Comparison of ENCODE assay signal across 8 mouse cellular contexts in genomic region chr10:67805131-67805530, GRCm38 (mm10).
DNase-seq lines count a peak whose midpoint lies in the region; TF ChIP-seq lines count a peak whose summit lies in the region.

No protein-coding gene starts in this region.

- no peak overlapping the region for H3K9ac ChIP-seq in CH12.LX (ENCODE audit: insufficient read depth, low read depth)

- no peak overlapping the region for H3K4me2 ChIP-seq in CH12.LX (ENCODE audit: insufficient read depth, low read depth, poor library complexity, severe bottlenecking)

- TF ChIP-seq POLR2A in CH12.LX (IDR thresholded peaks at IDR 0.05; ENCODE audit: low read depth, low read length): no peak

- peak; percentile 17 for DNase-seq in kidney, adult 9 months
- no peak for DNase-seq in kidney, adult 8-10 months
- DNase-seq in CH12.LX (ENCODE audit: extremely low read depth): peak; percentile 39
- peak; percentile 75 for DNase-seq in MN1 (ENCODE audit: low spot score)
- peak; percentile 7 for DNase-seq in induced T-regulatory cell, adult 2 months (ENCODE audit: low read depth)
- no peak for DNase-seq in ovary, postnatal 14 days (ENCODE audit: low spot score)
- no peak for DNase-seq in thymus, postnatal 36 days
- DNase-seq in thymus, postnatal 14 days: no peak

- no peaks in the 10 kb centered on the region for H3K27me3 ChIP-seq in CH12.LX (replicated peaks)

- H3K9me3 ChIP-seq in CH12.LX (replicated peaks; ENCODE audit: low read length): no peaks in the 10 kb centered on the region

- peak; percentile 20 to 60; a peak in 2 of 4 replicates for TF ChIP-seq CTCF in CH12.LX (conservative IDR thresholded peaks at IDR 0.05 in 1 of 2, IDR thresholded peaks at IDR 0.05 in 1 of 2; ENCODE audit: low read depth in 2 of 2, low read length in 2 of 2)

- no peaks in the 10 kb centered on the region for H3K79me2 ChIP-seq in CH12.LX (replicated peaks; ENCODE audit: control insufficient read depth, extremely low read depth, insufficient read depth, poor library complexity, severe bottlenecking)

- H3K36me3 ChIP-seq in CH12.LX (replicated peaks in 1 of 2; ENCODE audit: control insufficient read depth in 1 of 2, insufficient read depth in 1 of 2, low read length in 1 of 2): no peaks in the 10 kb centered on the region

- no peak overlapping the region for H3K27ac ChIP-seq in CH12.LX (ENCODE audit: insufficient read depth, low read depth)

- dilution Hi-C loops in CH12.LX (cut with MboI; ENCODE audit: extremely low pct_ligation_motif_present, extremely low pct_unique_long_range_greater_than_20kb, low sequenced_read_pairs): no loop called here

- H3K4me1 ChIP-seq in CH12.LX (ENCODE audit: control insufficient read depth in 1 of 2, insufficient read depth in 2 of 2): peaks cover 10 to 30% of the 10 kb centered on the region in 2 experiments

- no peak for TF ChIP-seq EP300 in CH12.LX (IDR thresholded peaks at IDR 0.05; ENCODE audit: low read length)

- H3K4me3 ChIP-seq in CH12.LX (replicated peaks in 1 of 3; ENCODE audit: low read depth in 2 of 3, low read length in 2 of 3, poor library complexity in 1 of 3): no peak overlapping the region

- peak; percentile 25 for TF ChIP-seq RAD21 in CH12.LX (IDR thresholded peaks at IDR 0.05; ENCODE audit: low read depth, low read length)

- in situ Hi-C loops in CH12.LX (cut with MboI; ENCODE audit: low pct_ligation_motif_present, low pct_unique_long_range_greater_than_20kb, low sequenced_read_pairs): no loop called here

TF ChIP-seq in CH12.LX, 34 proteins besides CTCF, POLR2A, EP300 and RAD21:
- TF ChIP-seq CHD2 (IDR thresholded peaks at IDR 0.05; ENCODE audit: low read length): no peak
- no peak for TF ChIP-seq BHLHE40 (IDR thresholded peaks at IDR 0.05; ENCODE audit: low read depth, low read length)
- TF ChIP-seq ELF1 (IDR thresholded peaks at IDR 0.05; ENCODE audit: low read depth, low read length): no peak
- no peak for TF ChIP-seq MAFK (IDR thresholded peaks at IDR 0.05; ENCODE audit: insufficient replicate concordance, low read length)
- peak; percentile 87 for TF ChIP-seq ZNF384 (IDR thresholded peaks at IDR 0.05; ENCODE audit: low read depth, low read length)
- TF ChIP-seq SMC3 (IDR thresholded peaks at IDR 0.05; ENCODE audit: low read depth, low read length): peak; percentile 55
- no peak for TF ChIP-seq CHD1 (IDR thresholded peaks at IDR 0.05; ENCODE audit: low read depth, low read length)
- no peak for TF ChIP-seq JUN (IDR thresholded peaks at IDR 0.05; ENCODE audit: insufficient read depth, low read depth, low read length)

Comparison
In these comparisons a context has a peak if more than half of its experiments do, and no peak if none do; other contexts are left out.
1. DNase-seq: peak in kidney, adult 9 months (single experiment), CH12.LX (single experiment), MN1 (single experiment) and induced T-regulatory cell, adult 2 months (single experiment); none in kidney, adult 8-10 months (0 of 2), ovary, postnatal 14 days (single experiment), thymus, postnatal 36 days (0 of 2) and thymus, postnatal 14 days (single experiment).